Mouse (Mus musculus): Measurements from ENCODE around the gene Wdr82.

- no peak for TF ChIP-seq POLR2A (IDR thresholded peaks at IDR 0.05; ENCODE audit: borderline replicate concordance, insufficient read depth, low read length)
- no peak for TF ChIP-seq CTCF (IDR thresholded peaks at IDR 0.05; ENCODE audit: borderline replicate concordance, insufficient read depth, low read depth, low read length)
Measured at GRCm38 (mm10) chr9:106231816-106232215, 61.1 kb downstream of the Wdr82 start.
